8 mouse cellular contexts compared by ENCODE assay signal in genomic region chr7:132316101-132317035, GRCm38 (mm10). TPM values are rescaled to one million over a fixed set of nuclear protein-coding genes. Genes with fewer than 3 reads are reported as not detected.
DNase-seq lines count a peak whose midpoint lies in the region; ATAC-seq and TF ChIP-seq lines count a peak whose summit lies in the region.

No protein-coding gene starts in this region.

- H3K4me2 ChIP-seq in hindbrain, embryonic 14.5 days (replicated peaks), result peak overlapping the region; percentile 98

- H3K27ac ChIP-seq in hindbrain, embryonic 14.5 days, result peak overlapping the region; percentile 94
- peak overlapping the region; percentile 95 for H3K27ac ChIP-seq in left cerebral cortex, adult 2 months

- under 1% methylated on average over 73 of the region's 79 CpGs for WGBS in hindbrain, embryonic 14.5 days

- peak; percentile 76 for DNase-seq in ZHBTc4 (ENCODE audit: low read depth, low spot score)
- peak; percentile 81 to 83 for DNase-seq in cerebellum, postnatal 25 days
- peak; percentile 48 for DNase-seq in gastrocnemius, adult 18-20 months (ENCODE audit: low spot score)
- DNase-seq in hindbrain, embryonic 14.5 days (ENCODE audit: low spot score), result peak; percentile 55
- peak; percentile 59 to 62 for DNase-seq in left cerebral cortex, adult 2 months (ENCODE audit: extremely low spot score in 1 of 2, low spot score in 2 of 2)
- peak; percentile 80 to 82 for DNase-seq in lung, postnatal 4 days
- DNase-seq in retina, postnatal 1 day, result peak; percentile 72
- DNase-seq in thymus, postnatal 4 days, result peak; percentile 83

- H3K36me3 ChIP-seq in hindbrain, embryonic 14.5 days (replicated peaks; ENCODE audit: control insufficient read depth, insufficient read depth), result no peaks in the 10 kb centered on the region

- TF ChIP-seq CTCF in left cerebral cortex, adult 2 months (IDR thresholded peaks at IDR 0.05), result peak; percentile 42

- peaks cover 43% of the 10 kb centered on the region for H3K4me1 ChIP-seq in hindbrain, embryonic 14.5 days (replicated peaks; ENCODE audit: control insufficient read depth, insufficient read depth, low read length)

- no peaks in the 10 kb centered on the region for H3K27me3 ChIP-seq in hindbrain, embryonic 14.5 days (ENCODE audit: control insufficient read depth, insufficient read depth, low read length)

- peak overlapping the region; percentile 95 for H3K9ac ChIP-seq in hindbrain, embryonic 14.5 days

- H3K4me3 ChIP-seq in hindbrain, embryonic 14.5 days (replicated peaks; ENCODE audit: low read length), result peak overlapping the region; percentile 87
- H3K4me3 ChIP-seq in left cerebral cortex, adult 2 months, result peak overlapping the region; percentile 76

- no peaks in the 10 kb centered on the region for H3K9me3 ChIP-seq in hindbrain, embryonic 14.5 days (ENCODE audit: control insufficient read depth, low read length)

- peak; percentile 75 for ATAC-seq in hindbrain, embryonic 14.5 days (ENCODE audit: low FRiP score)

- intact Hi-C loops in left cerebral cortex, adult 2 months (cut with DNase I), result loop anchor here (2.0 to 5.0 kb wide), 4 partner anchors 64 to 236 kb away; no protein-coding TSS in a partner anchor

RNA-seq across cellular contexts. Expression of gene Chst15, which starts 0.7 kb away (rescaled TPM):
- 1 to 10 TPM; 1.6 to 2.0 TPM for total RNA-seq in gastrocnemius, adult 18-20 months (2021)
- 16.3 and 17.1 TPM in 2 replicates for polyA plus RNA-seq in hindbrain, embryonic 14.5 days (2014; fragmentation: Nextera tagmentation; extraction: Ambion mirVana)
- 10 to 100 TPM; 43.0 to 44.6 TPM for total RNA-seq in left cerebral cortex, adult 2 months (2021)

Comparison
In these comparisons a context has a peak if more than half of its experiments do, and no peak if none do; other contexts are left out.
1. Peak in every context shown above with its lines: DNase-seq, ATAC-seq, H3K4me3 ChIP-seq and H3K27ac ChIP-seq.
2. RNA of gene Chst15, which starts 0.7 kb away (total RNA-seq): 43.0 to 44.6 TPM in left cerebral cortex, adult 2 months; 1.6 to 2.0 TPM in gastrocnemius, adult 18-20 months; every median in the first group is over 10 times any median in the second.